Mouse (Mus musculus): ENCODE measurements around the gene Mdga2.

The Mdga2 gene

DNA sequence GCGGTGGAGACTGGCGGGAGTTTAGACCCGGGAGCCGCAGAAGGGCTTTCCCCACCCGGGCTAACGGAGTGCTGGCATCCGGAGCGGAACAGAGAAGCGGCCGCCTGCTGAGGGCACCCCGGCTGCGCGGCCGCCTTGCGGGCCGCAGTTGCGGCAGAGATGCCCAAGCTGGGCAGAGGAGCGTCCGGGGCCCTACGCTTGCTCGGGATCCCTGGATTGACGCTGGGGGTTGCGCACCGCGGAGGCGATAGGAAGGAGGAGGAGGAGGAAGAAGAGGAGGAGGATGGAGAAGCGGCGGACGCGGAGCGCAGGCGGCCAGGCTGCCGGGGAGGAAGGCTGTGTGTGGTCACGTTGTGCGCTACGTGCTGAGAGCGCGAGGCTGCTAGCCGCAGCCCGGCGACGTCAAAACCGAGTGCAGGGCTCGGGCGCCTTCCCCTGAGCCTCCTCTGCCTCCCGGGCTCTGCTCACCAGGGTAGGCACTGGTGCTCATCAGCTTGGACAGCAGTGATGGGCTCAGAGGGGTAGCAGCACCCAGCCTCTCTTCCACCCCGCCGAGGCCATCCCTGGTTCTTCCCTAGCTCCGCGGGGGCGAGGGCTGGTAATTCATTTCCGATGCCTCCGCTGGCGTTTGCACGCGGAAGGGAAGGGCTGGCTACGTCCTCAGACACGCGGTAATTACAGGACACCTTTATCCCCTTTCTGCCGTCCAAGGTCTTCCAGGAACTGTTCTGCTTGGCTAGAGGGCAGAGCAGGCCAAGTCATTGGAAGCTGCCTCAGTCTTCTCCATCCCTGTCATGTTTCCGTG is at the start of gene Mdga2:
Mdga2 (minus strand) TSS at position 329 of the 805 bp plus-strand sequence.
- in situ Hi-C loops (cut with MseI, MboI): no loop called here

DNA sequence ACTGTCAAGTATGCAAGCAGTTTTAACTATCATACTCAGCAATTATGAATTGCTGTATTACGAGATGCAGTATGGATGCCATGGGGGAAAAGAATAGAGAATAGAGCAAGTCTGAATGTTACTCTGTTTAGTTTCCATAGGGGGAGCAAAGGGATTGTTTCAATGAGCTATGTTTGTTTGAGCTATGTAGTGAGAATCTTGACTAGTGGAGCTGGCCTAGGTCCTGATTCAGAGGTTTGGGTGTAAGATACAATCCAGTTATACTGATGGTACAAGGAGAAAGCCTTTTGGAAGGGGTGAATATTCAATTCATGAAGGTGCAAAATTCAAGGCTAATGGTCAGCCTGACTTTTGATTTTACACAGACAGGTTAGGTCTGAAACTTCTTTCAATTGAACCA is 45.1 kb upstream of the Mdga2 start:
- in situ Hi-C loops (cut with MseI, MboI): no loop called here

DNA sequence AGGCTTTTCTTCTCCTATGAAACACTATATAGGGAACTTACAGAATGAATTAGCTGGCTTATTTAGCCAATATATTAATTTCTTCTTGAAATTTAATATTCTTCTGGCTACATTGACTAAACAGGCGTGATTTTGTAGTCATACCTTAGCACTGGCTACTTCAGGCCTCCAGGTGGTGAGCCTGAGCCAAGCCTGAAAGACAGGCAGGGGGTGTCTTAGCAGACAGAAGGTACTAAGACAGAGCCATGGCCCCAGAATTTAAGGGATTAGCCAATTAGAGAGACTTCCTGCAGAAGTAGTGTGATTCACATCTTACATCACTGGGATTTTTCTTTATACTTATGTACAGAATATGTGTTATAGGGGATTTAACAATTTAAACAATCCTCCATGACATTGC is 1.2 kb upstream of the Mdga2 start:
- in situ Hi-C loops (cut with MseI, MboI): no loop called here

DNA sequence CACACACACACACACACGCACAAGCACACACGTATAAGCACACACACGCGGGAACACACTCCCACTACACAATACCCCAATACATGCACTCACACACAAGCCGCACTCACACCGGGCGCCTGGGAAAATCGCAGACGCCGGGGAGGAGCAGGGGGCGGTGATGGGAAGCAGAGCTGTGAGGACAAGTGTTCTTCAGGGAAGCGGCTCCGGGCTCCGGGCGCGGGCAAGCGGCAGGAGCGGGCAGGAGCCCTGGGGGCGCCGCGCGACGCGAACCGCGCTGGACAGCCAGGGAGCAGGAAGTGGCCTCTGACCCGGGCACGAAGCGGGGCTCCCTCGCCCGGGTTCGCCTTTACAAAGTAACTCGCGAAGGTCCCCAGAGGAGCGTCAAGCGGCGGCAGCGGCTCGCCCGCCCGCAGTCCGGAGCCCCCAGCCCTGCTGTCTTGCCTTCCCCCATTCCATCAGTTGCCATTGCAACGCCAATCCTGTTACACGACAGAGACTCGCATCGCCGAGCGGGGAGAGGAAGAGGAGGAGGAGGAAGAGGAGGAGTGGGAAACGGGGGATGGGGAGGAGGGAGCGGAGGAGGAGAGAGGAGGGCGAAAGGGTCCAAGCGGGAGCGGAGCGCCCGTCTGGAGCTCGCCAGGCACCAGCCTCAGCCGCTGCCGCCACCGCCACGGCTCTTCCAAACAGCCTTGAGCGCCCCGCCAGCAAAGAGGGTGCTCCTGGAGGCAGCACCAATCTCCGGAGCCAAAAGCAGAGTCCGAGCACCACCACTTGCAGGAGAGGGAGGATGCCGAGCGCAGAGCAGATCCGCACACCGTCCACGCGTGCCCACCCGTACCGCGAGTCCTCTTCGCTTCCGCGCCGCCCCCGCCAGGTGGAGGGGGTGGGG is 774 bp downstream of the Mdga2 start:
- in situ Hi-C loops (cut with MseI, MboI): no loop called here

DNA sequence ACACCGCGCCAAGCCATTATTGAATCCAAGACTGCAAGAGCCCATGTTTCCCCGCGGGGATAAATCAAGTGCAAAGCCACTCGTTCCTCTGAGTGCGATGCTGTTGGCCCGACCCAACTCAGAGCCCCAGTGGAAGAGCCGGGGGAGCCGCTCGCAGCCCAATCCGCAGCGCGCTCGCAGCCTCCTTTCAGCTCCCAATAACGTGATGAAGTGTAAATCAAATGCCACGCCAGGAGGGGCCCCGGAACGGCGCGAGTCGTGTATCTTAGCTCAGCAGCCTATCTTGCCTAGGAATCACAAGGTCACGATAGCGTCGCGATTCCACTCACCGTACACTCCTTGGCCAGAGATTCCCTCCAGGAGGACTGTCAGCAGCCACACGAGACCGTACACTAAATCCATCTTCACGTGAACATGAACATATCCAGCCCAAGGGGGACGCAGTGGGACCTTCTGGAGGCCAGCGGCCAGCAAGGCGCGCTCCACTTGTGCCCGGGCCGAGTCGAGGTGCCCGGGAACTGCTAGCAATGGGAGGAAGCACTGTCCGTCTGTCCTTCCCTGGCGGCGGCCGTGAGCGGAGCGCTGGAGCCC is 1.6 kb downstream of the Mdga2 start:
- in situ Hi-C loops (cut with MseI, MboI): no loop called here

DNA sequence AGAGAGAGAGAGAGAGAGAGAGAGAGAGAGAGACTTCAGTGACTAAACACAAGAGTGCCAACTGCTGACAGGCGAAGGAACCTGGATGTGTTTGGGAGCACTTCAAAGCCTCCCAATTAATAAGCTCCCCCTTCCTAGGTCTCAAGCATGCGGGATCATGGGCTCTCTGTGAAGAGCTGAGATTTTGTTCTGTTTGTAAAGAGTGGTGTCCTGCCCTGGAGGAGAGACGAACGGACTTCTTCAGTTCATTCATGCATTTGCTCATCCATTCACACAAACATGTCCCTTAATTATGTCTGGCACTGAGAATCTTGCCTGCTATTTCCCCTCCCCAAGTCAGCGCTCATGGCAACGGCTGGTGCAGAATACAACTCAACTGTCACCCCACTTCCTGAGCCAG is 2.3 kb downstream of the Mdga2 start:
- in situ Hi-C loops (cut with MseI, MboI): no loop called here

DNA sequence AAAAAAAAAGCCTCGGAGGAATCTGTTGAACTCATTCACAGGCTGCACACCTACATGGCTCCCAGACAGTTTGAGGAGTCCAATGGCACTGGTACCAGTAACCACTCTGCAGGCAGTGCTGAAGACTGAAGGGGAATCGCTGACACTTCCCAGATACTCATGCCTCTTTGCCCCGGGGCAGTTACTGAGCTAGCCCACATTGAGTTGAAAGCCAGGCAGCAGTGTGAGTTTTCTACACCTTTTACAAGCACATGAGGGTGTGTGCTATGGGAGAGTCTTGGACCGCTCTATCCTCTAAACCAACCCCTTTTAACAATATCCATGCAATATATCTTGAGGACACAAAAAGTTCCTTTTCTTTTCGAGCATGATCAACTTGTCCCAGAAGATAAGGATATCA is 2.8 kb downstream of the Mdga2 start:
- in situ Hi-C loops (cut with MseI, MboI): no loop called here

DNA sequence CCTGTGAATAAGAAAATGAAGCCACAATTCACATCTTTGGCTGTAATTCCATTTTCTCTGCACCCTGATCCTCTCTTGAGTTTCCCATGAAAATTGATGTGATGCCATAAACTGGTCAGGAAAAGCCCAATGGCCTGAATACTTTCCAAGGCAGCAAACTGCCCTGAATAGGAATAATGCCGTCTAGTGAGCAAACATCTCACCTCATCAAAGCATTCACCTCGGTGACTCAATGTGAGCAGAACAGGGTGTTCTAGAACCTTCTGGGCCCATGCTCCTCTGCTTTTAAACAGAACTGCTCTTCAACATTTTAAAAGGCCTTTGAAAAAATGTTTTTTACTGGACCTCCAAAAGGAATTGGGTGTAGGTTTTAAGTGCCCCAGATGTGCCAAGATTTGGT is 9.5 kb downstream of the Mdga2 start:
- in situ Hi-C loops (cut with MseI, MboI): no loop called here

DNA sequence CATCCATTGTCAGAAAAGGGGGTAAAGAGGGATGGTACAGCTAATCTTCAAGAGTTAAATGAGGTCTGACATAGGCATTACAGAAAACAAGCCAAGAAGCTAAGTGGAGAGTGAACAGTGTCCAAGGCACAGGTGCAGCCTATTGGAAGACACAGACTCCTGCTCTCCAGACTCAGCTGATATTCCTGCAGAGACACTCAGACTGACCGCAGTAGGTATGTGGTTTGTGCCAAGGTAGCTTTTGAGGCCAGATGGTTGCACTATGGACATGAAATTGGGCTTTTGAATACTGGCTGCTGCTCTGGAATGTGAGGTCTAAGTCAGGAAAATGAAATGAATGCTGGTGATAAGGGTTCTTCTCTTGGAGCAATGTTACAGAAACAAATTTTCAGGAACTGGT is 44.2 kb downstream of the Mdga2 start:
- in situ Hi-C loops (cut with MseI, MboI): no loop called here

DNA sequence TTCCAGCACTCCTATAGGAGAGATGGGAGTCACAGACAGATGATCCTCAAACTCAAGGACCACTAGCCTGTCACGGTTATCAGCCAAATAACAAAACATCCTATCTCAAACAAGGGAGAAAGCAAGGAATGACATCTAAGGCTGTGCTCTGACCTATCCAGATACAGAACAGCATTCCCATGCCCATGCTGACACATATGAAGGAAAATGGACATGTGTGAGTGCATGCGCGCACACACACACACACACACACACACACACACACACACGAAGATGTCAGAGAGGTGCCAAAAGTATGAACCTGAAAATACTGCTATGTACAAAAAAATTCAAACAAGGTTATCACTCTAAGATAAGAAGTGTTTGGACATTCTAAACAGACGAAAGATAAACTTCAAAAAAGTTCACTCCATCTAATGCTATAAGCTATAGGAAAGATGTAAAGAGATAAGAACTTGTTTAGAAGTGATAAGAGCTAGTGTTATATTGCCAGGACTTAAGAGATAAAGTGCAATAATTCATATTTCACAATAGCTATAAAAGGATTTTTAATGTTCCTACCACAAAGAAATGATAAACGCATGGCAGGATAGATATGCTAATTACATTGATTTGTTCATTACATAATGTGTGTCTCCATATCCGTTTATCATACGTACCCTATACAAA is 65.6 kb downstream of the Mdga2 start:
- in situ Hi-C loops (cut with MseI, MboI): no loop called here

DNA sequence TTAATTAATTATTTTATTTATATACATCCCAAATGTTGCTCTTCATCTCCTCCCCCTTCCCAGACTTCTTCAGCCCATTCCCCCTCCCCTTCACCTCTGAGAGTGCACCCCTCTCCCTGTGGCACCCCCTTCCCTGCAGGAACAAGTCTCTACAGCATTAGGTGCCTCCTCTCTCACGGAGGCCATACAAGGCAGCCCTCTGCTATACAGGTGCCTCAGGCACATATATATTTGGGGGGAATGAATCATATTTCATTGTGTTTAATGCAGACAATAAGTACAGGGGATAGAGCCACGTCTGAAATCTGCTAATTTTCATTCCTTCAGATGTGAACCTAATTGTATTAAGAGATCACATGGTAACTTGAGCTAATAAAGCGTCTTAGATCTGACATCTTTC is 69.3 kb downstream of the Mdga2 start:
- in situ Hi-C loops (cut with MseI, MboI): no loop called here

DNA sequence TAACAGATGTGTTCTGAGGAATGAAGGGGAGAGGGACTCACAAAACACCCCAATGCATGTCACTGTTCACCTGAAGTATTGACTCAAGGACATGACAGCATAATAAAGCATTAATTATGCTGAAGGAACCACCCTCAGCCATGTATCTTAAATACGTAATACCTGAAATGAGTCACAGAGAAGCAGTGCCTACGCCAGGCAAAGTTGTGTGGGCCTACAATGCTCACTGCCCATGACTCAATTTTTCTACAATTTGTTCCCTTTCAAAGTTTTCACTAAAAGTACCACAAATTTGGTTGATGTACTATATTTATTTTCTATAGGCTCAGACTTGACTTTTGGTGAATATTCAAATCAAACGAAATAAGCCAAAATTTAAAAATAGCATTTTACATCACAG is 80.7 kb downstream of the Mdga2 start:
- in situ Hi-C loops (cut with MseI, MboI): no loop called here

DNA sequence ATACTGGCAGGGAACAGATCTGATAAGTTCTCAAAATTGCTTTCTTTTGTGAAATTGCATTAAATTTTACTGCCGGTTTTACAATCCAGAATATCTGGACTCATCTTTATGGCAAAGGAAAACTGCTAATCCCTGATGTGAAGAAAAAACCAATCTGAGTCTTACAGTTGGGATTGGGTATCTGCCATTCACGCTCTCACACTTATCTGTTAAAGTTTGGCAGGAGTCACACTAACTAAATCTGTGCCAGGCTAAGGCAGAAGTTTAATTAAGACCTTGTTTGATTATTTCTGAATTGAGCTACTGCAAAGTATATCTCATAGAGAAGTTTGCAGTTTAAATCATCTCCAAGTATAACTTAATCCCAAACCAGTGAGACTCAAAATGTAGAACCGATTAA is 82.2 kb downstream of the Mdga2 start:
- in situ Hi-C loops (cut with MseI, MboI): no loop called here

DNA sequence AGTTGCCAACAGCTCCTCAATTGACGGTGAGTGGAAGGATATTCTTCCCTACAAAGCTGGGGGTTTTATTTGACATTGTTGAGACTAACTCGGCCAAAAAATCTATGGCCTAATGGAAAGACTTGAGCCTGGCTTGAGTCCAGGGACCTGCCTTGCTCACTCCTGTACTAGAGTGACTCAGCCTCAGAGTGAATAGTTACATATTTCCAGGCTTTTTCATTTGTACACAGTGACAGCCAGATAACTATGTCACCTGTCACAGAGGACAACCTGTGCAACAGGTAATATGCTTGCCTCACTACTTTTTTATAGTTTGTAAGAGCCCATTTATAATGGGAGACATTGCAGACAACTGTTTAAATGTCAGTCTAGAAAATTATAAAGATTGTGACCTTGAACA is 94.9 kb downstream of the Mdga2 start:
- in situ Hi-C loops (cut with MseI, MboI): no loop called here

DNA sequence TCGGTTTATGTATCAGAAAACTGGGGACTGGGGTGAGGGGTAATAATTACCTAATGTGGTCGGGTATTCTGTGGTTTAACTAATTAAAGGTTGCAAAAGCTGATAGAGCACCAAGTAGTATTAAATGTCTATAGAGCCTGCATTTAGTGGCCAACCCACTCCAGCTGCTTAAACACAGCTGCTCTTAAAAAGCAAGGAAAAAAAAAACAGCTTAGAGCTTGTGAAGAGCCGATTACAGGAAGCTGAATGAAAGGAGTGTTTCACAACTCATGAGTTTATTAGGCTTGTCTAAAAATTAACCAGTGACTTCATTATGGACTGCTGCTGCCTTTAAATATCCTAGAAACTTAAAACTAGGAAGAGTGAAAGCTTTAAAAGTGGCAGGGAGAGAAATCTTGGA is 98.5 kb downstream of the Mdga2 start:
- in situ Hi-C loops (cut with MseI, MboI): no loop called here

DNA sequence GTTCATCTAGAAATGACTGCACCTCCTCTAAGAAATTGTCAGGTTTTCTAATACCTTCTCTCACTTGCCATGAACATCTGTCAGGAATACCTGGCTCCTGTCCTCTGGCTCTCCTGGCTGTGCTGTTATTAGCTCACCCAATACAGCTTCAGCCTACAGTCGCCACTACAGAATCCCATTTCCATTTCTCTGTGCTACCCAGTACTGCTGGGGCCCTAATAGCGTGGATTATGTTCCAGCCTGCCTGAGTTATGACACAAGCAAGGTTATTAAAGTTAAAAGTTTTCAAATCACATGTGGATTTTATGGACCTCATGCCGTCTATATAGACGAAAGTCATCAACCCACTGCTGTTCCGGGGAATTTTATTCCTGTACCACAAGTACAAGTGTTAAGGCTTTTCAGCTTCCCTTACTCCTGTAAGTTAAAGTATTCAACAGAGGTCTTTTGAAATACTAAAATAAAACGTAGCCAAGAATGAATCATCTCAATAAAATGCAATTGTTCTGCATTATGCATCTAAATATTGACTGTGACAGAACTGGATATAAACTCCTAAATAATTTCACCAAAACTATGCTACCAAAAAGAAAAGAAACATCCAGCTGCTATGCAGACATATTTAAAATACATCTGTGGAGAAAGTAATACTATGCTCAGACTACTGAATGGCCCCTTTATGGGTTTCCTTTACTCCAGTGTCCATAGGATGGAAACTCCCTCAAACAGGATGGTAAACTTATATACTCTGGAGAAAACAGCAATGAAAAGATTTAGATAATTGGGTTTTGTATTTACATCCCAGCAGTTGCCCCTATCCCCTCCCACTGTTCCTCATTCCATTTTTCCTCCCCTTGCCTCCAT is 103.5 kb downstream of the Mdga2 start:
- in situ Hi-C loops (cut with MseI, MboI): no loop called here

DNA sequence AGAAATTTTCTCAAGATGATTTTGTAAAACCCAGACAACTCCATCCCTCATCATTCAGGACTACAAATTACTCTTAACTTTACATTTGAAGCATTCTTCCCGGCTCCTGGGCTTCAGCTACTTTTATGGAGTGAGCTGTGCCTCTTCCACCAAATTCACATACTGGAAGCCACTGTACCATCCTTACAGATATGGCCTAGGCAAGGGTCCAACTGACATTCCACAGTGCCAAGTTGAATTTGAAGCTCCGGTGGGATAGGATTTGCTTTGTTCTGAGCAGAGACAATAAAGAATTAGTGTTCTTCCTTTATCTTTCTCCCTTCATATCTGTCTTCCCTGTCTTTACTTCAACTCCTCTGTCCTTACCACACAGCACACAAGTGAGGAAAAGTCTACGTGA is 118.2 kb downstream of the Mdga2 start:
- in situ Hi-C loops (cut with MseI, MboI): no loop called here

DNA sequence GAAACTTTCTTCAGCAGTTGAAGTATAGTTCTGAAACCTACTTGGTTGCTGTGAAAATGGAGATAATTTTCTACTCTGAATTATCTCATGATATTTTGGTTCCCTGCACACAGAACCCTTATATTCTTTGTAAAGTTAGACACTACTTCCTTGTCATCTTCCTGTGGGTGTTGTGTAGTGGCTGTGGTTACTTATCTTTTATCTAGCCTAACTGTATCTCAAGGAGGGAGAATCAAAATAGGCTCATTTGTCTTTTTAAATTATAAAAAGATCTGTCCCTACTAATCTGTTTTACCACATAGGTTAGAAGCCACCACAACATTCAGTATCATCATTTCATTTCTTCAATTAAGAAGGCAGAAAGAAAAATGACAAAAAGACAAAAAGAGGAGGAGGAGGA is 127.9 kb downstream of the Mdga2 start:
- in situ Hi-C loops (cut with MseI, MboI): no loop called here

DNA sequence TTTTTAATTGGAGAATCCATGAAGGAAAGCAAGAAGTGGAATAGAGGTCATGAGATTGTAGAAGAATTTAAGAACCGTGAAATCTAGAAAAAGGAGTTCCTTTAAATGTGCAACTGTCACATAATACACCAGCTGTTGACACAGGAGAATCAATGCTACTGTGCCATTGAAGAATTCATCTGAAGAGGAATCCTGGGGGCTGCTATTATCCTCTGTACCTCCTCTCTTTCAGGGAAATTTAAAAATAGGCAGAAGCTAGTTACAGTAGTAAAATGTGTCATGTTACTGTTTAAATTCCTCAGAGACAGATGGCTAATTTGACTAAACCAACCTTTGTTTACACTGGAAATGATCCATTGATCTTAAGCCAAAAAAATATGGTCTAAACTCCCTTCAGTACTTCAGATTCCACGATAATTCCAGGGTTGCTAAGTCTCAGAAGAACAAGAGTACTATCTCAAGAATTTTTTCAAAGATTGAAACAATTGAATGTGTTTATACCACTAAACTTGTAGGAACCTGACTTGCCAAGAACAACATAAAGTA is 131.9 kb downstream of the Mdga2 start:
- in situ Hi-C loops (cut with MseI, MboI): no loop called here

DNA sequence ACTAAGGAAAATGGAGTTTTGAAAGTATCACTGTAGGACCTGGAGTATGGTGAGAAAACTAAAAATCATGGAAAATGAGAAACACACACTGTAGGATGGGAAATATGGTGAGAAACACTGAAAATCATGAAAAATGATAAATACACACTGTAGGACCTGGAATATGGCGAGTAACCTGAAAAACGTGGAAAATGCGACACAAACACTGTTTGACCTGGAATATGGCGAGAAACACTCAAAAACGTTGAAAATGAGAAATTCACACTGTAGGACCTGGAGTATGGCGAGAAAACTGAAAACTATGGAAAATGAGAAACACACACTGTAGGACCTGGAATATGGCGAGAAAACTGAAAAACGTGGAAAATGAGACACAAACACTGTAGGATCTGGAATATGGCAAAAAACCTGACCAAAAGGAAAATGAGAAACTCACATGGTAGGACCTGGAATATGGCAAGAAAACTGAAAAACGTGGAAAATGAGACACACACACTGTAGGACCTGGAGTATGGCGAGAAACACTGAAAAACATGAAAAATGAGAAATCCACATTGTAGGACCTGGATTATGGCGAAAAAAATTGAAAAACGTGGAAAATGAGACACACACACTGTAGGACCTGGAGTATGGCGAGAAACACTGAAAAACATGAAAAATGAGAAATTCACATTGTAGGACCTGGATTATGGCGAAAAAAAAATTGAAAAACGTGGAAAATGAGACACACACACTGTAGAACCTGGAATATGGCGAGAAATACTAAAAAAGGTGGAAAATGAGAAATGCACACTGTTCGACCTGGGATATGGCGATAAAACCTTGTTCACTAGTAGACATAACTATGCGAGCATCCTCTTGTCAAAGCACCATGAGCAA is 163.0 kb downstream of the Mdga2 start:
- in situ Hi-C loops (cut with MseI, MboI): no loop called here

Data from mouse trophoblast stem cell (cell line).